Comparison of ENCODE assay signal across 8 mouse cellular contexts in genomic region chr1:74238136-74238535, GRCm38 (mm10). TPM values are rescaled to one million over a fixed set of nuclear protein-coding genes. Genes with fewer than 3 reads are reported as not detected.
DNase-seq lines count a peak whose midpoint lies in the region; ATAC-seq and TF ChIP-seq lines count a peak whose summit lies in the region.

No protein-coding gene starts in this region.

- H3K27me3 ChIP-seq in lung, embryonic 15.5 days = no peaks in the 10 kb centered on the region
- no peaks in the 10 kb centered on the region for H3K27me3 ChIP-seq in embryonic facial prominence, embryonic 14.5 days (replicated peaks; ENCODE audit: control insufficient read depth, insufficient read depth, low read length)
- no peaks in the 10 kb centered on the region for H3K27me3 ChIP-seq in limb, embryonic 12.5 days
- no peaks in the 10 kb centered on the region for H3K27me3 ChIP-seq in small intestine, adult 2 months (ENCODE audit: control insufficient read depth, insufficient read depth, low read length)

- ATAC-seq in lung, embryonic 15.5 days (ENCODE audit: borderline replicate concordance, extremely low read depth, low FRiP score, low TSS enrichment) = no peak
- ATAC-seq in embryonic facial prominence, embryonic 14.5 days (ENCODE audit: low read depth) = no peak
- ATAC-seq in limb, embryonic 12.5 days (ENCODE audit: insufficient number of reproducible peaks, insufficient read depth, low FRiP score, low TSS enrichment, low read depth) = no peak

- H3K36me3 ChIP-seq in lung, embryonic 15.5 days = no peaks in the 10 kb centered on the region
- H3K36me3 ChIP-seq in embryonic facial prominence, embryonic 14.5 days (ENCODE audit: control insufficient read depth, insufficient read depth, low read length) = 0 out of 2 replicates have a peak, but pooled peaks cover 6% of the 10 kb centered on the region
- H3K36me3 ChIP-seq in limb, embryonic 12.5 days = no peaks in the 10 kb centered on the region
- H3K36me3 ChIP-seq in small intestine, adult 2 months (ENCODE audit: control insufficient read depth, insufficient read depth, low read length) = peaks cover 3% of the 10 kb centered on the region

- WGBS in lung, embryonic 15.5 days = 52% methylated on average over 1 of the region's 1 CpGs
- 53% methylated on average over 1 of the region's 1 CpGs for WGBS in embryonic facial prominence, embryonic 14.5 days
- WGBS in limb, embryonic 12.5 days = 50% methylated on average over 1 of the region's 1 CpGs
- WGBS in small intestine, adult 2 months = 9% methylated on average over 1 of the region's 1 CpGs

- peak overlapping the region; percentile 91; the same call in 1 of the 2 replicates for H3K9ac ChIP-seq in lung, embryonic 15.5 days
- peak overlapping the region; percentile 91 for H3K9ac ChIP-seq in embryonic facial prominence, embryonic 14.5 days (ENCODE audit: low read depth, low read length)
- H3K9ac ChIP-seq in limb, embryonic 12.5 days (replicated peaks) = peak overlapping the region; percentile 92; the same call in 1 of the 2 replicates

- peak overlapping the region; percentile 88 for H3K4me2 ChIP-seq in lung, embryonic 15.5 days
- H3K4me2 ChIP-seq in embryonic facial prominence, embryonic 14.5 days (ENCODE audit: low read depth, low read length) = peak overlapping the region; percentile 90
- peak overlapping the region; percentile 81 for H3K4me2 ChIP-seq in limb, embryonic 12.5 days

- no peak for DNase-seq in lung, adult 18-20 months
- DNase-seq in embryonic facial prominence, embryonic 14.5 days (ENCODE audit: low spot score) = peak; percentile 47
- DNase-seq in spleen, postnatal 4 days (ENCODE audit: low spot score in 2 of 2) = no peak
- no peak for DNase-seq in cerebellum, adult 11 months
- DNase-seq in thymus, postnatal 36 days = no peak

- no peak overlapping the region for H3K27ac ChIP-seq in lung, embryonic 15.5 days
- H3K27ac ChIP-seq in embryonic facial prominence, embryonic 14.5 days (replicated peaks; ENCODE audit: low read depth, low read length) = peak overlapping the region; percentile 31; the same call in 1 of the 2 replicates
- H3K27ac ChIP-seq in limb, embryonic 12.5 days = no peak overlapping the region
- H3K27ac ChIP-seq in small intestine, adult 2 months (ENCODE audit: insufficient read depth, low read depth, low read length) = peak overlapping the region; percentile 95

- H3K9me3 ChIP-seq in lung, embryonic 15.5 days = no peaks in the 10 kb centered on the region
- no peaks in the 10 kb centered on the region for H3K9me3 ChIP-seq in embryonic facial prominence, embryonic 14.5 days (ENCODE audit: control insufficient read depth, low read length)
- H3K9me3 ChIP-seq in limb, embryonic 12.5 days = no peaks in the 10 kb centered on the region

- TF ChIP-seq CTCF in small intestine, adult 2 months (IDR thresholded peaks at IDR 0.05; ENCODE audit: extremely low read depth, insufficient read length, insufficient replicate concordance, low read depth, low read length) = no peak

- H3K4me3 ChIP-seq in lung, embryonic 15.5 days = peak overlapping the region; percentile 99
- H3K4me3 ChIP-seq in embryonic facial prominence, embryonic 14.5 days (ENCODE audit: low read depth, low read length) = peak overlapping the region; percentile 95
- peak overlapping the region; percentile 97 for H3K4me3 ChIP-seq in limb, embryonic 12.5 days (replicated peaks)
- H3K4me3 ChIP-seq in small intestine, adult 2 months (ENCODE audit: low read depth, low read length) = peak overlapping the region; percentile 23; the same call in 1 of the 2 replicates

- H3K4me1 ChIP-seq in lung, embryonic 15.5 days = peaks cover 41% of the 10 kb centered on the region
- peaks cover 32% of the 10 kb centered on the region for H3K4me1 ChIP-seq in embryonic facial prominence, embryonic 14.5 days (ENCODE audit: control insufficient read depth, insufficient read depth, low read length)
- peaks cover 33% of the 10 kb centered on the region for H3K4me1 ChIP-seq in limb, embryonic 12.5 days (replicated peaks)
- H3K4me1 ChIP-seq in small intestine, adult 2 months (ENCODE audit: control insufficient read depth, insufficient read depth, insufficient read length, low read length) = peaks cover 12% of the 10 kb centered on the region

- no peak for TF ChIP-seq POLR2A in small intestine, adult 2 months (IDR thresholded peaks at IDR 0.05; ENCODE audit: low read depth, low read length)

RNA-seq across cellular contexts. Expression of gene Arpc2, which starts 2.3 kb away (rescaled TPM):
- polyA plus RNA-seq in lung, embryonic 15.5 days (2015; fragmentation: Nextera tagmentation; extraction: Ambion mirVana) = 429 and 448 TPM in 2 replicates
- 341 and 347 TPM in 2 replicates for polyA plus RNA-seq in embryonic facial prominence, embryonic 14.5 days (2014; fragmentation: Nextera tagmentation; extraction: Ambion mirVana)
- polyA plus RNA-seq in limb, embryonic 12.5 days (2016; fragmentation: Nextera tagmentation; extraction: Ambion mirVana) = 343 and 345 TPM in 2 replicates
- 110 and 323 TPM in 2 replicates for polyA plus RNA-seq in small intestine, adult 2 months (2012; rRNA removed)

RNA-seq across cellular contexts. Expression of gene Gpbar1, which starts 40.2 kb away (rescaled TPM):
- polyA plus RNA-seq in lung, embryonic 15.5 days (2015; fragmentation: Nextera tagmentation; extraction: Ambion mirVana) = 0.19 TPM in 1 of 2 replicates, not detected in the other
- 0.20 and 0.21 TPM in 2 replicates for polyA plus RNA-seq in embryonic facial prominence, embryonic 14.5 days (2014; fragmentation: Nextera tagmentation; extraction: Ambion mirVana)
- 0.19 TPM in 1 of 2 replicates, not detected in the other for polyA plus RNA-seq in limb, embryonic 12.5 days (2016; fragmentation: Nextera tagmentation; extraction: Ambion mirVana)
- polyA plus RNA-seq in small intestine, adult 2 months (2012; rRNA removed) = 1.8 and 3.1 TPM in 2 replicates

RNA-seq across cellular contexts. Expression of gene Cxcr1, which starts 43.7 kb away (rescaled TPM):
- polyA plus RNA-seq in lung, embryonic 15.5 days (2015; fragmentation: Nextera tagmentation; extraction: Ambion mirVana) = not detected in 2 replicates
- polyA plus RNA-seq in embryonic facial prominence, embryonic 14.5 days (2014; fragmentation: Nextera tagmentation; extraction: Ambion mirVana) = not detected in 2 replicates
- polyA plus RNA-seq in limb, embryonic 12.5 days (2016; fragmentation: Nextera tagmentation; extraction: Ambion mirVana) = not detected in 2 replicates
- not detected in 2 replicates for polyA plus RNA-seq in small intestine, adult 2 months (2012; rRNA removed)

RNA-seq across cellular contexts. Expression of gene Aamp, which starts 46.4 kb away (rescaled TPM):
- 248 and 261 TPM in 2 replicates for polyA plus RNA-seq in lung, embryonic 15.5 days (2015; fragmentation: Nextera tagmentation; extraction: Ambion mirVana)
- polyA plus RNA-seq in embryonic facial prominence, embryonic 14.5 days (2014; fragmentation: Nextera tagmentation; extraction: Ambion mirVana) = 214 and 224 TPM in 2 replicates
- 202 and 212 TPM in 2 replicates for polyA plus RNA-seq in limb, embryonic 12.5 days (2016; fragmentation: Nextera tagmentation; extraction: Ambion mirVana)
- 81.6 and 160 TPM in 2 replicates for polyA plus RNA-seq in small intestine, adult 2 months (2012; rRNA removed)

RNA-seq across cellular contexts. Expression of gene Pnkd, which starts 46.6 kb away (rescaled TPM):
- 103 and 106 TPM in 2 replicates for polyA plus RNA-seq in lung, embryonic 15.5 days (2015; fragmentation: Nextera tagmentation; extraction: Ambion mirVana)
- polyA plus RNA-seq in embryonic facial prominence, embryonic 14.5 days (2014; fragmentation: Nextera tagmentation; extraction: Ambion mirVana) = 119 and 133 TPM in 2 replicates
- polyA plus RNA-seq in limb, embryonic 12.5 days (2016; fragmentation: Nextera tagmentation; extraction: Ambion mirVana) = 106 TPM in 2 replicates
- 36.9 and 62.6 TPM in 2 replicates for polyA plus RNA-seq in small intestine, adult 2 months (2012; rRNA removed)

Comparison
In these comparisons a context has a peak if more than half of its experiments do, and no peak if none do; other contexts are left out.
1. H3K27ac ChIP-seq: peak in embryonic facial prominence, embryonic 14.5 days (single experiment) and small intestine, adult 2 months (single experiment); none in lung, embryonic 15.5 days (single experiment) and limb, embryonic 12.5 days (single experiment).
2. H3K4me3 ChIP-seq: peak in every context shown above with its lines; median percentile 99 in lung, embryonic 15.5 days; 97 in limb, embryonic 12.5 days; 95 in embryonic facial prominence, embryonic 14.5 days; 23 in small intestine, adult 2 months.
3. Peak in every context shown above with its lines, with median percentiles within 50 percentile points of each other: H3K4me2 ChIP-seq and H3K9ac ChIP-seq.